Mouse (Mus musculus) c-Kit-negative CD71-positive TER-119-positive erythroid progenitor cells, embryonic 14.5 days (primary cell): ENCODE data around the gene Sumf2.
A peak's percentile ranks its signal among the peaks of the same experiment; 100 is the strongest.

Experiments
- DNase-seq: peaks from one replicate; pipeline ENCODE4 v3.0.0-alpha.2; 2013; ENCODE audit warnings: low read depth, low spot score

Gene Sumf2

GRCm38 (mm10) chr5:129907775-129908174 lies 61.0 kb downstream of the Sumf2 start:
- no peak for DNase-seq

GRCm38 (mm10) chr5:129908242-129908965 lies 61.6 kb downstream of the Sumf2 start, which contains the start of gene Nupr1l:
Nupr1l (plus strand) TSS chr5:129908540.
- DNase-seq = peak; percentile 64

- DNase-seq = no peak
These were observed 62.4 kb downstream of the Sumf2 start for GRCm38 (mm10) chr5:129909147-129909546.

DNA sequence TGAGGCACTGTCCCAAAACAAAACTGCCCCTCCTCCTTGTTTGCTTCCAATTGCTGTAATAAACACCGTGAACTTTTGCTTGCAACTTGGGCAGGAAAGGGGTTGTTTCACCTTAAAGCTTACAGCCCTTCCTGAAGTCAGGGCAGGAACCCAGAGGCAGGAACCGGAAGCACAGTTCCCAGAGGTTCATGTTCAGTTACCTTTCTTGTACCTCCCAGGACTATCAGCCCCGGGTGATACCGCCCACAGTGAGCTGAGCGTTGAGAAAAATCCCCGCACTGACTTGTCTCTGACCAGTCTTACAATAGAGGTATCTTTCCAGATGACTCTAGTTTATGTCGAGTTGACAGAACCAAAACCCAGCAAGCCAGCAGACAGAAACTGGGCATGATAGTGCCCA lies 62.8 kb downstream of the Sumf2 start:
- no peak for DNase-seq
